Mouse (Mus musculus): Measurements from ENCODE around the gene Wdr24. TPM values are rescaled to one million over a fixed set of nuclear protein-coding genes. Genes with fewer than 3 reads are reported as not detected.
A peak's percentile ranks its signal among the peaks of the same experiment; 100 is the strongest.

Wdr24 gene
- polyA plus RNA-seq, 1 experiment from 2014 or later = 9.6 TPM

DNA sequence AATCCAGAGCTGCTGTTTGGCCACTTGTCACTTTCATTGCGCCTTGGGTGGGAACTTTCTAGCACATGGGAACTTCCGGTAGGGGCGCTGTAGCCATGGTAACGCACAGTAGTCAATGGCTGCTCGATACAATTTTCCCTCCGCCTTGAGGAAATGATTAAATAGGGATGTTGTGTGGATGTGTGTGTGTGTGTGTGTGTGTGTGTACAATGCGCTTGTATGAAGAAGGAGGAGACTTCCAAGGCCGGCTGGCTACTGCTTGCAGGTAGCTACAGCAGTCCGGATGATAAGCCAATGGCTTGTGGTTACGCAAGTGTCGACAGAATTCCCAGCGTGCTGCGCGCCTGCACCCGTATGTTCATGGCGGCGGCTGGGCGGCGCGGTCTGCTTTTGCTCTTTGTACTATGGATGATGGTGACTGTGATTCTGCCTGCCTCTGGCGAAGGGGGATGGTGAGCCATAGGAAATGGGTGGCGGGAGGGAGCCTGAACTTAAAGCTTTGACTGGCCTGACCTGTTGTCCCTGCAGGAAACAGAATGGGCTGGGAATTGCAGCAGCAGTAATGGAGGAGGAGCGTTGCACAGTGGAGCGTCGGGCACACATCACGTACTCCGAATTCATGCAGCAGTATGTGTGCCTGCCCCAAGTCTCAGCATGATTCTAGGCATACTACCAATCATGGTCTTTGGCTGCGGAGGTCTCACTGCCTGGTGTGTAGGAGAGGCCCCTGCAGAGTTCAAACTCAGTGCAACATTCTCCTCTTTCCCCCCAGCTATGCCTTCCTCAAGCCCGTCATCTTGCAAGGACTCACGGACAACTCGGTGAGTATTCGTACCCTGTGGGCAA is 5.5 kb downstream of the Wdr24 start, which contains the start of gene Jmjd8:
Gene Jmjd8 (plus strand): TSS at position 156 of the 846 bp plus-strand sequence.
- Histone ChIP-seq H3K4me2 (replicated peaks; ENCODE audit: low read depth) (peak within 1 kb of the TSS; percentile 86), H3K27me3 (replicated peaks; ENCODE audit: control insufficient read depth, insufficient read depth, low read length) (no peaks in the 10 kb centered on the region), H3K9ac (ENCODE audit: low read depth, low read length) (peak within 1 kb of the TSS; percentile 41), H3K4me3 (ENCODE audit: low read depth, low read length) (peak within 1 kb of the TSS; percentile 52), H3K9me3 (ENCODE audit: control insufficient read depth) (no peaks in the 10 kb centered on the region), H3K27ac (ENCODE audit: low read depth, low read length) (peak within 1 kb of the TSS; percentile 69), H3K36me3 (ENCODE audit: control insufficient read depth, insufficient read depth) (peaks cover 32% of the 10 kb centered on the region), H3K4me1 (replicated peaks; ENCODE audit: control insufficient read depth, insufficient read depth, low read length) (peaks cover 18% of the 10 kb centered on the region)
- ATAC-seq = peak; percentile 41
- WGBS = under 1% methylated on average over 32 of the region's 32 CpGs
- peak; percentile 70 for TF ChIP-seq CTCF (IDR thresholded peaks at IDR 0.05; ENCODE audit: low read depth)

DNA sequence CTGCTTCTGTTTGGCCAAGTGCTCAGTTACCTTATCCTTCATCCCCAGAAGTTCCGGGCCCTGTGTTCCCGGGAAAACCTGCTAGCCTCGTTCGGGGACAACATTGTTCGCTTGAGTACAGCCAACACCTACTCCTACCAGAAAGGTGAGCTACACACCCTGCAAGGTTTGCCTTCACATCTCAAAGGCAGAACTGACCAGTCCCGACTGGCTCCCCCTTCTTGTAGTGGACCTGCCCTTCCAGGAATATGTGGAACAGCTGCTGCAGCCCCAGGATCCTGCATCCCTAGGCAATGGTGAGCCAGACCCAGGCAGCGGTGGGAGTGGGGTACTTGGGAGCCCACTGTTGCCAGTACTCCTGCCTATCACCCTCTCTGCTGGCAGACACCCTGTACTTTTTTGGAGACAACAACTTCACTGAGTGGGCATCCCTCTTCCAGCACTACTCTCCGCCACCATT is 6.2 kb downstream of the Wdr24 start:
- H3K4me2 ChIP-seq (replicated peaks; ENCODE audit: low read depth) = peak overlapping the region; percentile 86
- no peaks in the 10 kb centered on the region for H3K27me3 ChIP-seq (replicated peaks; ENCODE audit: control insufficient read depth, insufficient read depth, low read length)
- WGBS = 21% methylated on average over 8 of the region's 8 CpGs
- H3K4me1 ChIP-seq (replicated peaks; ENCODE audit: control insufficient read depth, insufficient read depth, low read length) = peaks cover 12% of the 10 kb centered on the region
- H3K9me3 ChIP-seq (ENCODE audit: control insufficient read depth) = no peaks in the 10 kb centered on the region
- H3K9ac ChIP-seq (ENCODE audit: low read depth, low read length) = peak overlapping the region; percentile 41
- no peak for TF ChIP-seq CTCF (IDR thresholded peaks at IDR 0.05; ENCODE audit: low read depth)
- peaks cover 32% of the 10 kb centered on the region for H3K36me3 ChIP-seq (ENCODE audit: control insufficient read depth, insufficient read depth)
- H3K4me3 ChIP-seq (ENCODE audit: low read depth, low read length) = peak overlapping the region; percentile 52
- peak overlapping the region; percentile 69 for H3K27ac ChIP-seq (ENCODE audit: low read depth, low read length)
- ATAC-seq = no peak

DNA sequence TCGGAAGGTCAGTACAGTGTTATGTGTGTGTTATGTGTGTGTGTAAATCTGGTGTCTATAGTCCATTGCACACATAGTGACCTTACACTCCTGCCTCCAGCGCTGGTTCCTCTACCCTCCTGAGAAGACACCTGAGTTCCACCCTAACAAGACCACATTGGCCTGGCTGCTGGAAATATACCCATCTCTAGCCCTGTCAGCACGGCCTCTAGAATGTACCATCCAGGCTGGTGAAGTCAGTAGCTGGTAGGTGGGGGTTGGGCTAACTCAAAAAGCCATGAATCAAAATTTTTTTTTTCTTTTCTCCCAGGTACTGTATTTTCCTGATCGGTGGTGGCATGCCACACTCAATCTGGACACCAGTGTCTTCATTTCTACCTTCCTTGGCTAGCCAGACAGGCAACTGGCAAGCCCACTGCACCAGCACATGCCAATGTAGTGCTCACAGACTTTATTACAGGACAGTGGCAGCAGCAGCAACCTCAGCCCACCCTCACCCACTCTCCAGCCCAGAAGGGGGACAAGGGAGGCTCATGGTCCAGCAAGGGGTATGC is 6.8 kb downstream of the Wdr24 start:
- peaks cover 9% of the 10 kb centered on the region; the same call in 1 of the 2 replicates for H3K4me1 ChIP-seq (replicated peaks; ENCODE audit: control insufficient read depth, insufficient read depth, low read length)
- no peaks in the 10 kb centered on the region for H3K9me3 ChIP-seq (ENCODE audit: control insufficient read depth)
- TF ChIP-seq CTCF (IDR thresholded peaks at IDR 0.05; ENCODE audit: low read depth) = no peak
- peak overlapping the region; percentile 86 for H3K4me2 ChIP-seq (replicated peaks; ENCODE audit: low read depth)
- peaks cover 37% of the 10 kb centered on the region for H3K36me3 ChIP-seq (ENCODE audit: control insufficient read depth, insufficient read depth)
- no peak overlapping the region for H3K4me3 ChIP-seq (ENCODE audit: low read depth, low read length)
- WGBS = 71% methylated on average over 4 of the region's 4 CpGs
- H3K27ac ChIP-seq (ENCODE audit: low read depth, low read length) = no peak overlapping the region
- ATAC-seq = no peak
- no peak overlapping the region for H3K9ac ChIP-seq (ENCODE audit: low read depth, low read length)
- no peaks in the 10 kb centered on the region for H3K27me3 ChIP-seq (replicated peaks; ENCODE audit: control insufficient read depth, insufficient read depth, low read length)

DNA sequence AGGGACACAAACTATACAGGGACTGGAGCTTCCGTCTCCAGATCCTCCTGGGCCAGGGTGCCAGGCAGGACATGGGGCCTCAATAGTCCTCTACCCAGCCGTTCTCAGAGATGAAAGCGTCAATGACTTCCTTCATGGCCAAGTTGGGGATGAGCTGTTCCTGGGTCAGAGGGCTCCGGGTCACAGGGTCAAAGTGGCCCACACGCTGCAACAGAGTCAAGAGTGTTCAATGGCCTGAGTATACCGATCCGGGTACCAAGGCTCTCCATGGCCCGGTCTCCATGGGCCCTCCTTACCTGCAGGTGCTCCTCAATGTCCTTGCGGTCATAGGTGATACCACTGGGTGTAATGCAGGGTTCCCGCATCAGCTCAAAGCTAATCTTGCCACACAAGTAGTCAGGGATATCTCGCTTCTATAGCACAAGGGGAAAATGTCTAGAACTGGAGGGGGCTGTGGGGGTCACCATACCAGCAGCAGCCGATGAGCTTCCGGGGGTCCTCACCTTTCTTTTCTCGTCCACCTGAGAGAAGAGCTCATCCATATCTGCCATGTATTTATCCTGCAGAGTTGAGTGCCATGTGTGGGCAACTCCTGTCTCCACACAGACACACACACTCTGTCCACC is 7.5 kb downstream of the Wdr24 start:
- H3K4me3 ChIP-seq (ENCODE audit: low read depth, low read length) = no peak overlapping the region
- no peaks in the 10 kb centered on the region for H3K27me3 ChIP-seq (replicated peaks; ENCODE audit: control insufficient read depth, insufficient read depth, low read length)
- TF ChIP-seq CTCF (IDR thresholded peaks at IDR 0.05; ENCODE audit: low read depth) = no peak
- no peak for ATAC-seq
- 81% methylated on average over 14 of the region's 14 CpGs for WGBS
- peaks cover 43% of the 10 kb centered on the region for H3K36me3 ChIP-seq (ENCODE audit: control insufficient read depth, insufficient read depth)
- no peaks in the 10 kb centered on the region for H3K9me3 ChIP-seq (ENCODE audit: control insufficient read depth)
- H3K4me1 ChIP-seq (replicated peaks; ENCODE audit: control insufficient read depth, insufficient read depth, low read length) = peaks cover 9% of the 10 kb centered on the region; the same call in 1 of the 2 replicates
- peak overlapping the region; percentile 50; the same call in 1 of the 2 replicates for H3K27ac ChIP-seq (ENCODE audit: low read depth, low read length)
- H3K9ac ChIP-seq (ENCODE audit: low read depth, low read length) = no peak overlapping the region
- peak overlapping the region; percentile 93 for H3K4me2 ChIP-seq (replicated peaks; ENCODE audit: low read depth)

DNA sequence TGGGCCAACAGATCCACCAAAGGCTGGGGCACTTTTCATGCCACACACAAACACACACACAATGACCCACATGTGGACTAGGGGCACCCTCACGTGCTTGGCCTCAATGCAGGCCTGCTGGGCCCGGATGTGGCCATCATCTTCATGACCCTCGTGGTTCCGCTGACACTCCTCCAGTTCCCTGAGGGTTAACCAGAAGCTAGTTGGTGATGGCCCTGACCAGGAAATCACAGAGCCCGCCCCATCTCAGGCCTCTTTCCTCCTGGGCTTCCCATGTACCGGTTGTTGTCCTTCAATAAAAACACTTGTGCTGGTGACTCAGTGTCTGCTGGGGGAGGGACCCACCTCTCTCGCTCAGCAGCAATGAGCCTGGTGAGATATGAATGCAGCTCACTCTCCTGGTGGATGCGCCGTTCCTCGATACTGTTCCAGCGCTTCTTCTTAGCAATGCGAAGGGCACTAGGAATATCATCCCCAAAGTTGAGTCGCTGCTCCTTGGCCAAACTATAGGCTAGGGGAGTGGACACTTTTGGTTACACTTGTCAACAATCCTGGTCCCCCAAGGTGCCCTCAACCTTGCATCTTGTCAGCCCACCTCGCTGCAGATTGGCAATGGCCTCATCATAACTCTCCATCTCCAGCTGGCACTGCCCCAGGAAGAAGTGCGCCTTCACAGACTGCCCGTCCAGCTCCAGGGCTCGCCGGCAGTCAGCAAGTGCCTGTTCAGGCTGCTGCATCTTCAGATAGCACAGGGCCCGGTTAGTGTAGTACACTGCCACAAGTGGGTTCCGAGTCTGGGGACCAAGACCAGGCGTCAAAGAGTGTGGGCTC is 8.2 kb downstream of the Wdr24 start:
- Histone ChIP-seq H3K36me3 (ENCODE audit: control insufficient read depth, insufficient read depth) (peaks cover 37% of the 10 kb centered on the region), H3K4me2 (replicated peaks; ENCODE audit: low read depth) (peak overlapping the region; percentile 93), H3K9me3 (ENCODE audit: control insufficient read depth) (no peaks in the 10 kb centered on the region), H3K4me3 (ENCODE audit: low read depth, low read length) (peak overlapping the region; percentile 76), H3K27me3 (replicated peaks; ENCODE audit: control insufficient read depth, insufficient read depth, low read length) (no peaks in the 10 kb centered on the region), H3K27ac (ENCODE audit: low read depth, low read length) (peak overlapping the region; percentile 98), H3K4me1 (replicated peaks; ENCODE audit: control insufficient read depth, insufficient read depth, low read length) (peaks cover 11% of the 10 kb centered on the region; the same call in 1 of the 2 replicates), H3K9ac (ENCODE audit: low read depth, low read length) (peak overlapping the region; percentile 78)
- no peak for ATAC-seq
- 32% methylated on average over 21 of the region's 21 CpGs for WGBS
- no peak for TF ChIP-seq CTCF (IDR thresholded peaks at IDR 0.05; ENCODE audit: low read depth)
